Mouse (Mus musculus): ENCODE results near the gene Endov.

- no peak for TF ChIP-seq GATA1 (IDR thresholded peaks at IDR 0.05; ENCODE audit: low read length)
- TF ChIP-seq TAL1 (IDR thresholded peaks at IDR 0.05; ENCODE audit: low read length), result no peak
These were observed 31.0 kb downstream of the Endov start for GRCm38 (mm10) chr11:119521920-119522710.
